Mouse (Mus musculus) embryonic facial prominence, embryonic 13.5 days (tissue): ENCODE data around the gene Ptgfrn. TPM values are rescaled to one million over a fixed set of nuclear protein-coding genes. Genes with fewer than 3 reads are reported as not detected.

Experiments used
- ATAC-seq: fragments of 200-750 bp; cut with Nextera tagmentation; 2 replicates; pipeline ENCODE4 v1.8.0; 2017; ENCODE audit warnings: low read depth; ENCODE audit not compliant: insufficient number of reproducible peaks, insufficient read depth, low FRiP score, low TSS enrichment
- H3K27ac ChIP-seq: fragments of 300-500 bp; sonication (generic); 2 replicates; pipeline ENCODE4 v1.5.1; 2015; ENCODE audit warnings: moderate library complexity, mild to moderate bottlenecking, inconsistent platforms
- H3K27me3 ChIP-seq: fragments of 300-500 bp; sonication (generic); 2 replicates; pipeline ENCODE4 v1.6.1; 2015; ENCODE audit warnings: mild to moderate bottlenecking, inconsistent platforms
- H3K36me3 ChIP-seq: fragments of 300-500 bp; sonication (generic); 2 replicates; pipeline ENCODE4 v1.6.1; 2015; ENCODE audit warnings: mild to moderate bottlenecking, inconsistent platforms
- H3K4me1 ChIP-seq: fragments of 300-500 bp; sonication (generic); 2 replicates; pipeline ENCODE4 v1.6.1; 2015; ENCODE audit warnings: inconsistent platforms
- H3K4me2 ChIP-seq: fragments of 300-500 bp; sonication (generic); 2 replicates; pipeline ENCODE4 v1.6.1; 2015; ENCODE audit warnings: moderate library complexity, mild to moderate bottlenecking, inconsistent platforms
- H3K4me3 ChIP-seq: fragments of 300-500 bp; sonication (generic); 2 replicates; pipeline ENCODE4 v1.5.1; 2015; ENCODE audit warnings: mild to moderate bottlenecking, inconsistent platforms
- H3K9ac ChIP-seq: fragments of 300-500 bp; sonication (generic); 2 replicates; pipeline ENCODE4 v1.6.1; 2015; ENCODE audit warnings: mild to moderate bottlenecking, inconsistent platforms
- H3K9me3 ChIP-seq: fragments of 300-500 bp; sonication (generic); 2 replicates; pipeline ENCODE4 v1.6.1; 2016; ENCODE audit warnings: inconsistent platforms
- WGBS: fragments of 180-500 bp; shearing (Covaris S2); methylation state at CpG from one replicate; pipeline ENCODE4 v1.1.7; 2015; ENCODE audit warnings: mixed read lengths; 5-methylcytosine and 5-hydroxymethylcytosine counted together
- polyA plus RNA-seq: library from polyadenylated mRNA; unstranded; fragments of >200 nt; fragmentation: Nextera tagmentation; extraction: Ambion mirVana; gene quantifications from 2 replicates; pipeline ENCODE4 v1.2.1, GENCODE M21; 2015

Ptgfrn gene
- polyA plus RNA-seq, result 8.7 and 9.4 TPM in 2 replicates

GRCm38 (mm10) chr3:101110043-101110837, at the start of gene Ptgfrn:
Gene Ptgfrn, minus strand, starts transcription at chr3:101110278.
- Histone ChIP-seq H3K9ac (peak within 1 kb of the TSS; percentile 96), H3K36me3 (no peaks in the 10 kb centered on the region), H3K4me3 (peak within 1 kb of the TSS; percentile 89), H3K27me3 (no peaks in the 10 kb centered on the region), H3K27ac (peak within 1 kb of the TSS; percentile 95), H3K4me1 (peaks cover 54% of the 10 kb centered on the region), H3K9me3 (no peaks in the 10 kb centered on the region), H3K4me2 (peak within 1 kb of the TSS; percentile 80)
- peak; percentile 70; the same call in 1 of the 2 replicates for ATAC-seq
- under 1% methylated on average over 68 of the region's 81 CpGs for WGBS

DNA sequence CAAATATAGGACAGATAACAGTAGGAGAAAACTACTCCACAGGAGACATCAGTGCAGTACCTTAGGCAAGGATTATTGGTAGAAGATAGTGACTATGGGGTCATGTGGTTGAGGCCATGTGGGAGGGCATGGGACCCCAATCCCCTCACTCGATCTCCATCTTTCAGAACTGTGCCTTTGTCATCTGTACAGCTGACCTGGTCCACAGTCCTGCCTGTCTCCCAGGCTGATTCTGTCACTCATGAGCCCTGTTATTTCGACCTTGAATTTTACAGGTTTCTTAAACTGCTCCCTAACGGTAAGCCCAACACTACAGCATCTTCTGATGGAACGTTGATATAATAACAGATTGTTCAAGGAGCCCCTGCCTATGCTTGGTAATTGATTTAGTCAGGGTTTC, 49.6 kb upstream of the Ptgfrn start:
- no peak overlapping the region for H3K9ac ChIP-seq
- no peaks in the 10 kb centered on the region for H3K27me3 ChIP-seq
- H3K36me3 ChIP-seq, result no peaks in the 10 kb centered on the region
- no peak overlapping the region for H3K4me3 ChIP-seq
- ATAC-seq, result no peak
- no peak overlapping the region for H3K4me2 ChIP-seq
- 77% methylated on average over 4 of the region's 4 CpGs for WGBS
- no peaks in the 10 kb centered on the region for H3K9me3 ChIP-seq
- peaks cover 45% of the 10 kb centered on the region for H3K4me1 ChIP-seq
- no peak overlapping the region for H3K27ac ChIP-seq

DNA sequence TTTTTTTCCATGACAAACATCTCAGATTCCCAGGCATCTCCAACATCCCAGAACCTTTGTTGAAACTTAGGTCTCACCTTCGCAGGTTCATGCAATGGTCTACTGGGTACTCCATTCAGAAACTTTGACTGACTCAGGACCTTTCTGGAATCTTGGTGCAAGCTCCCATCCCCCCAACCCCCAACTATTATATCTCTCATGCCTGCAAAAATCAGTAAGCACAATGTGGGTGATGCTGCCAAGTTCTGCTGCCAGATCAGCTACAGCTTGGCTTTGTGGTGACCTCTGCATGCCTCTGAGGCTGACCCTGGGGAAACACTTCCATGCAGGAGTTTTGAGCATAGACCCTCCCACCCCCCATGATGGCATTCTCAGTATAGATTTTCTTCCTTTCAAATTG, 44.0 kb upstream of the Ptgfrn start:
- no peak for ATAC-seq
- Histone ChIP-seq H3K9ac (no peak overlapping the region), H3K4me2 (no peak overlapping the region), H3K4me3 (no peak overlapping the region), H3K4me1 (no peaks in the 10 kb centered on the region), H3K27me3 (no peaks in the 10 kb centered on the region), H3K9me3 (no peaks in the 10 kb centered on the region), H3K27ac (no peak overlapping the region), H3K36me3 (no peaks in the 10 kb centered on the region)
- 87% methylated on average over 1 of the region's 1 CpGs for WGBS

GRCm38 (mm10) chr3:101153341-101153740, 43.3 kb upstream of the Ptgfrn start:
- Histone ChIP-seq H3K36me3 (no peaks in the 10 kb centered on the region), H3K4me3 (no peak overlapping the region), H3K27ac (no peak overlapping the region), H3K27me3 (no peaks in the 10 kb centered on the region), H3K4me1 (no peaks in the 10 kb centered on the region), H3K9ac (no peak overlapping the region), H3K9me3 (no peaks in the 10 kb centered on the region), H3K4me2 (no peak overlapping the region)
- WGBS, result 69% methylated on average over 3 of the region's 3 CpGs
- ATAC-seq, result no peak

GRCm38 (mm10) chr3:101146126-101146772, 36.2 kb upstream of the Ptgfrn start:
- Histone ChIP-seq H3K27me3 (no peaks in the 10 kb centered on the region), H3K4me3 (no peak overlapping the region), H3K4me2 (no peak overlapping the region), H3K9ac (no peak overlapping the region), H3K36me3 (no peaks in the 10 kb centered on the region), H3K4me1 (peaks cover 27% of the 10 kb centered on the region), H3K9me3 (no peaks in the 10 kb centered on the region), H3K27ac (0 out of 2 replicates have a peak overlapping the region, but pooled peaks have one; percentile 22)
- ATAC-seq, result no peak
- WGBS, result 69% methylated on average over 7 of the region's 7 CpGs

DNA sequence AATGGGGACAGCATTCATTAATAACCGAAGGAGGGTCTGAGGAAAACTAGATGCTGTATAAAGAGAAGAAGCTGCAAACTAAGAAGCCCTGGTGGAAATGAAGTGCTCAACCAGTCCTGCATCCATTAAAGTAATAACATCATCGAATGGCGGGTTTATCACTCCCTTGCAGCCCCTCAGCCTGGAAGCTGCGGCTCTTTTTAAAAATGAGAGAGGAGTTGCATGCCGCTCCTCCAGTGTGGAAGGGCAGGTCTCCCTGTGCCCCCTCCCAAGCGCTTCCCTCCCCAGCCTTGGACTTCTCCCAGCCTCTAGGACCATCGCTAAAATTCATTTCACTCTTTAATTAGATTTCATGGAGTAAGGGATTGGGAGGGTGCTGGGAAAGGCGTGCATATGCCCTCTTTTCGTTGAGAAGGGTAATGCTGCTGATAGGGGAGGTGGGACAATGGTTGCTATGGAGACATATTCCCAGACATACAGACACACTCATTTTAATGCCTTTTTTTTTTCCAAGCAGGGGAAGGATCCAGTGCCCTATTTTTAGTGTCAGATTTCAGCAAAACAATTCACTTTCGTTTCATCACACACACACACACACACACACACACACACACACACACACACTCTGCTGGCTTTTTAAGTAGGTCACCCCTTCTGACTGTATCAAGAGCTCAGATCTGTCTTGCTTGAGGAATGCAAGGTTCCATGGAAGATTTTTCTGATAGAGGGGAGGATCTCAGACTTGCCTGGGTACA, 35.4 kb upstream of the Ptgfrn start:
- H3K4me3 ChIP-seq, result no peak overlapping the region
- H3K4me1 ChIP-seq, result peaks cover 27% of the 10 kb centered on the region
- peak overlapping the region; percentile 17; the same call in 1 of the 2 replicates for H3K27ac ChIP-seq
- no peak overlapping the region for H3K9ac ChIP-seq
- no peak for ATAC-seq
- H3K36me3 ChIP-seq, result no peaks in the 10 kb centered on the region
- H3K4me2 ChIP-seq, result peak overlapping the region; percentile 47
- H3K9me3 ChIP-seq, result no peaks in the 10 kb centered on the region
- 36% methylated on average over 10 of the region's 10 CpGs for WGBS
- H3K27me3 ChIP-seq, result no peaks in the 10 kb centered on the region

DNA sequence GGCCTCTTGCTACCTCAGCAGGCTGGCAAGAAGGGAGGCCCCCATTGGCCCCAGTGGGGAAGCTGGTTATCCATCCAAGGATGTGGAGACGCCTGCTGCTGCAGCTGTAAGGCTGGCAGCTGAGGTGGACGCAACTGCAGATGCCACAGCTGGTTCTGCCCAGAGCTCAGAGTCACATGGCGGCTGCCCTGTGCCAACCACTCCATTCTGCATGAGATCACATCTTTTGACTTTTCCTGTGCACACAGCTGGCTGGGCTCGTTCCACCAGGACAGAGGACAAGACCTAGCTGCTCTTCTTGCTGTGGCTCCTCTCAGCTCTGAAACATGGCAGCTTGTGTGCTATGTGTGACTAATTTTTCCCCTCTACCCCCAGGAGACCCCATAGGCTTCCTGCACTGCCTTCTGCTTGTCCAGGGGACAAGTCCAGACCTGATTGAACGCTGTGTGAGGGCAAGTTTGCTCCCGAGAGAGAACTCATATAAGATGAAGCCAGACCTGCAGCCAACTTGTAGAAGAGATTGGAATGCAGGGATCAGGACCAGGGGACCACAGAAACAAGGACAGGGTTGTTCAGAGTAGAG, 34.4 kb upstream of the Ptgfrn start:
- ATAC-seq, result no peak
- Histone ChIP-seq H3K9me3 (no peaks in the 10 kb centered on the region), H3K4me2 (no peak overlapping the region), H3K27me3 (no peaks in the 10 kb centered on the region), H3K9ac (no peak overlapping the region), H3K4me1 (peaks cover 27% of the 10 kb centered on the region), H3K4me3 (no peak overlapping the region), H3K27ac (no peak overlapping the region), H3K36me3 (no peaks in the 10 kb centered on the region)
- WGBS, result 61% methylated on average over 6 of the region's 6 CpGs

DNA sequence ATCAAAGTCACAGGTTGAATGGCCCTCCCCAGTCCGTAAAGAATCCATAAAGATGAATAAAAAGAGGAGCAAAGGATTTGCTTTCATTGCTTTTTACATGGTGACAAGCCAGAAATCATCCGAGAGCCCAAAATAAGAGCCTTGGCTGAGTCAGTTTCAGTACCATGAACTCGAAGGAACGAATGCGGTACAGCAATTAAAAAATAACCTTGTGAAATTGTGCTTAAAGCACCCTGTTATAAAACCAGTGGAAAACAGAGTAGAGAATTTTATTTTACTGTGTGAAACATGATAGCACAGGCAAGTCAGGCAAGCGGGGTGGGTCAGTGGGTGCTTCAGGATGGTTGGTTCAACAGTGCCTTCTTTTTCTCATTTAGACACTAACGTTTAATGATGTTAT, 33.4 kb upstream of the Ptgfrn start:
- ATAC-seq, result no peak
- no peak overlapping the region for H3K9ac ChIP-seq
- H3K36me3 ChIP-seq, result no peaks in the 10 kb centered on the region
- peaks cover 27% of the 10 kb centered on the region for H3K4me1 ChIP-seq
- H3K4me2 ChIP-seq, result no peak overlapping the region
- no peak overlapping the region for H3K27ac ChIP-seq
- no peaks in the 10 kb centered on the region for H3K9me3 ChIP-seq
- WGBS, result 69% methylated on average over 7 of the region's 7 CpGs
- H3K27me3 ChIP-seq, result no peaks in the 10 kb centered on the region
- H3K4me3 ChIP-seq, result no peak overlapping the region

GRCm38 (mm10) chr3:101141864-101142263, 31.8 kb upstream of the Ptgfrn start:
- H3K4me2 ChIP-seq, result no peak overlapping the region
- 83% methylated on average over 8 of the region's 8 CpGs for WGBS
- H3K9ac ChIP-seq, result no peak overlapping the region
- H3K36me3 ChIP-seq, result no peaks in the 10 kb centered on the region
- H3K4me1 ChIP-seq, result peaks cover 27% of the 10 kb centered on the region
- H3K27ac ChIP-seq, result no peak overlapping the region
- no peak for ATAC-seq
- no peak overlapping the region for H3K4me3 ChIP-seq
- H3K9me3 ChIP-seq, result no peaks in the 10 kb centered on the region
- H3K27me3 ChIP-seq, result no peaks in the 10 kb centered on the region

DNA sequence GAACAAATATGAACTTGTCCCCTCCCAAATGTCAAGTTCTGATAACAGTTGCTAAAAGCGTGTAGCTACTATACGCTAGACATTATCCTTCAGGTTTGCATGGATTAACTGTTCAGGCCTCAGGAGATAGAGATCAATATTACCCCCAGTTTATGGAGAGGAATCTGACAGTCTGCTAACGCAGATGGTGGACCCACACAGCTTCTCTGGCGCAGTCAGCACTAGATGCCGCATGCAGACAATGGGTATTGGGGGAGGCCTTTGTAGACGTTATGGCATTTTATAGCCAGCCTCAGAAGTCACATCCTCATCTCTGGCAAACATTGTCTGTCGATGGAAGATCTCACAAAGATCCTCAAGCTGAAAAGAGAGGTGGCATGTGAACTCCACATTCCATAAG, 29.9 kb upstream of the Ptgfrn start:
- WGBS, result 89% methylated on average over 7 of the region's 7 CpGs
- H3K27me3 ChIP-seq, result no peaks in the 10 kb centered on the region
- H3K9me3 ChIP-seq, result no peaks in the 10 kb centered on the region
- no peak overlapping the region for H3K4me2 ChIP-seq
- no peak overlapping the region for H3K4me3 ChIP-seq
- no peaks in the 10 kb centered on the region for H3K36me3 ChIP-seq
- H3K9ac ChIP-seq, result no peak overlapping the region
- peaks cover 22% of the 10 kb centered on the region for H3K4me1 ChIP-seq
- H3K27ac ChIP-seq, result no peak overlapping the region
- ATAC-seq, result no peak

- peaks cover 9% of the 10 kb centered on the region; the same call in 1 of the 2 replicates for H3K4me1 ChIP-seq
- 28% methylated on average over 11 of the region's 11 CpGs for WGBS
- no peak overlapping the region for H3K9ac ChIP-seq
- H3K4me3 ChIP-seq, result no peak overlapping the region
- H3K36me3 ChIP-seq, result no peaks in the 10 kb centered on the region
- H3K27ac ChIP-seq, result no peak overlapping the region
- no peak overlapping the region for H3K4me2 ChIP-seq
- H3K9me3 ChIP-seq, result no peaks in the 10 kb centered on the region
- H3K27me3 ChIP-seq, result no peaks in the 10 kb centered on the region
- no peak for ATAC-seq
Observed at GRCm38 (mm10) chr3:101136483-101136882, 26.4 kb upstream of the Ptgfrn start.
